In the genomic region with DNA sequence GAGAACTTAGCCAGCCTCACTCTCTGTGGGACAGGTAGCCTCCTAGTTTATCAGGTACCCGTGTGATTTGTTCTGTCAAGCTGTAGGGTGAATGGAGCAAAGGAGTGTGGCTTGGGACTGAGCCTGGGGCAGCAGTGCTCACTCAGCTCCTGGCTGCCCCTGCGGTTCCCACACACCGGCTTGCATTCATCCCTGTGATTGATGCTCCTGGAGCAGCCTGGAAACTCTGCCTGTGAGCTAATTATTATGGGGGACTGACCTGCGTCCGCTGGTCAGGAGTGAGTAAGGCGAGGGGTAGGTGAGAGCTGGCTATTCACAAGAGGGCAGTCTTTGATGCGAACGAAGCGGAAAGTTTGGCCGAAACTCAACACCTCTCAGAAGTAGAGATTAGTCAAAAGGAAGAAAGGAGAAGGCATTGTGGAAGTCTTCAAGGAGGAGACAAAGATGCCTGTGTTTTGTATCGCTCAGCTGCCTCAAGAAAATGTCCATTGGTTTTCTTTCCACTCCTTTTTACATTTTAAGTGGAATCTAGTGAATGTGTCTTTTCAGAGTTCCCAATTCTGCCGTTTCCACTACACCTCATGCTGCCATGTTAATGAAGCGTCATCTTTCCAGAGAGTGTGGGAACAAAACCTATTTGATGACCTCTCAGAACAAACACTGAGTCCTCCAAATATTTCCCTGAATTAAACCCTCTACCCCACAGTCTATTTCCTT, we compare ENCODE assay signal across 11 mouse cellular contexts.
A peak's percentile ranks its signal among the peaks of the same experiment; 100 is the strongest.
DNase-seq lines count a peak whose midpoint lies in the region; ATAC-seq and TF ChIP-seq lines count a peak whose summit lies in the region.
"Had no signal": no experiment of that assay in that cellular context is flagged by ENCODE, and none has a peak within 500 bp of the region (broad histone marks: within the 10 kb centered on the region; RNA-seq: fewer than 3 reads in every experiment).

No protein-coding gene starts in this region.

- 21% methylated on average over 13 of the region's 13 CpGs for WGBS in kidney, embryonic 14.5 days
- WGBS in kidney, adult 2 months = 33% methylated on average over 13 of the region's 13 CpGs
- WGBS in embryonic facial prominence, embryonic 14.5 days = 28% methylated on average over 13 of the region's 13 CpGs
- WGBS in hindbrain, embryonic 15.5 days = 22% methylated on average over 13 of the region's 13 CpGs
- 23% methylated on average over 13 of the region's 13 CpGs for WGBS in midbrain, embryonic 16.5 days
- 51% methylated on average over 13 of the region's 13 CpGs for WGBS in liver, embryonic 11.5 days

- H3K9me3 ChIP-seq in kidney, embryonic 14.5 days (ENCODE audit: control insufficient read depth, low read length) = no peaks in the 10 kb centered on the region
- no peaks in the 10 kb centered on the region for H3K9me3 ChIP-seq in embryonic facial prominence, embryonic 14.5 days (ENCODE audit: control insufficient read depth, low read length)
- no peaks in the 10 kb centered on the region for H3K9me3 ChIP-seq in hindbrain, embryonic 15.5 days
- H3K9me3 ChIP-seq in midbrain, embryonic 16.5 days (replicated peaks; ENCODE audit: control insufficient read depth, low read length, poor library complexity, severe bottlenecking) = no peaks in the 10 kb centered on the region
- no peaks in the 10 kb centered on the region for H3K9me3 ChIP-seq in liver, embryonic 11.5 days (ENCODE audit: control insufficient read depth, low read length)
- H3K9me3 ChIP-seq: liver, embryonic 15.5 days; megakaryocyte, embryonic 14.5 days had no signal

- TF ChIP-seq CTCF in kidney, adult 2 months (conservative IDR thresholded peaks at IDR 0.05; ENCODE audit: insufficient read depth, insufficient read length, low read depth, low read length) = no peak
- no peak for TF ChIP-seq CTCF in left cerebral cortex, adult 2 months (IDR thresholded peaks at IDR 0.05)

- no peak overlapping the region for H3K4me2 ChIP-seq in kidney, embryonic 14.5 days (replicated peaks; ENCODE audit: low read depth, low read length)
- H3K4me2 ChIP-seq in embryonic facial prominence, embryonic 14.5 days (ENCODE audit: low read depth, low read length) = no peak overlapping the region
- H3K4me2 ChIP-seq in hindbrain, embryonic 15.5 days = no peak overlapping the region
- no peak overlapping the region for H3K4me2 ChIP-seq in midbrain, embryonic 16.5 days (ENCODE audit: low read length)
- H3K4me2 ChIP-seq in liver, embryonic 11.5 days = no peak overlapping the region
- H3K4me2 ChIP-seq: liver, embryonic 15.5 days had no signal

- H3K36me3 ChIP-seq in kidney, embryonic 14.5 days (ENCODE audit: control insufficient read depth, insufficient read depth, low read length) = no peaks in the 10 kb centered on the region
- no peaks in the 10 kb centered on the region for H3K36me3 ChIP-seq in kidney, adult 2 months (ENCODE audit: control insufficient read depth, insufficient read depth, low read length)
- no peaks in the 10 kb centered on the region for H3K36me3 ChIP-seq in embryonic facial prominence, embryonic 14.5 days (ENCODE audit: control insufficient read depth, insufficient read depth, low read length)
- H3K36me3 ChIP-seq in hindbrain, embryonic 15.5 days = no peaks in the 10 kb centered on the region
- no peaks in the 10 kb centered on the region for H3K36me3 ChIP-seq in midbrain, embryonic 16.5 days (ENCODE audit: control insufficient read depth, insufficient read depth, low read length)
- no peaks in the 10 kb centered on the region for H3K36me3 ChIP-seq in liver, embryonic 11.5 days (ENCODE audit: control insufficient read depth, insufficient read depth, low read length)
- H3K36me3 ChIP-seq: liver, embryonic 15.5 days had no signal

- no peaks in the 10 kb centered on the region for H3K4me1 ChIP-seq in kidney, embryonic 14.5 days (ENCODE audit: control insufficient read depth, insufficient read depth, low read length)
- no peaks in the 10 kb centered on the region for H3K4me1 ChIP-seq in kidney, adult 2 months (ENCODE audit: control insufficient read depth, insufficient read depth, low read length)
- H3K4me1 ChIP-seq in embryonic facial prominence, embryonic 14.5 days (ENCODE audit: control insufficient read depth, insufficient read depth, low read length) = no peaks in the 10 kb centered on the region
- 0 out of 2 replicates have a peak, but pooled peaks cover 3% of the 10 kb centered on the region for H3K4me1 ChIP-seq in hindbrain, embryonic 15.5 days (replicated peaks)
- H3K4me1 ChIP-seq in midbrain, embryonic 16.5 days (ENCODE audit: control insufficient read depth, insufficient read depth, low read length) = no peaks in the 10 kb centered on the region
- H3K4me1 ChIP-seq in liver, embryonic 11.5 days (replicated peaks; ENCODE audit: control insufficient read depth, insufficient read depth, low read length) = no peaks in the 10 kb centered on the region
- H3K4me1 ChIP-seq: liver, embryonic 15.5 days; megakaryocyte, embryonic 14.5 days had no signal

- no peak for DNase-seq in kidney, adult 2 months
- DNase-seq in embryonic facial prominence, embryonic 14.5 days (ENCODE audit: low spot score) = no peak
- DNase-seq in urinary bladder, postnatal 25 days (ENCODE audit: low spot score) = no peak
- DNase-seq in left cerebral cortex, adult 2 months (ENCODE audit: extremely low spot score in 1 of 2, low spot score in 2 of 2) = no peak
- no peak for DNase-seq in liver, embryonic 11.5 days (ENCODE audit: low spot score)
- DNase-seq: gastrocnemius, postnatal 25 days had no signal

- H3K27me3 ChIP-seq in kidney, embryonic 14.5 days (ENCODE audit: control insufficient read depth, insufficient read depth, low read length) = no peaks in the 10 kb centered on the region
- H3K27me3 ChIP-seq in kidney, adult 2 months (replicated peaks; ENCODE audit: control insufficient read depth, insufficient read depth, low read length) = no peaks in the 10 kb centered on the region
- 0 out of 2 replicates have a peak, but pooled peaks cover 4% of the 10 kb centered on the region for H3K27me3 ChIP-seq in embryonic facial prominence, embryonic 14.5 days (replicated peaks; ENCODE audit: control insufficient read depth, insufficient read depth, low read length)
- no peaks in the 10 kb centered on the region for H3K27me3 ChIP-seq in hindbrain, embryonic 15.5 days
- H3K27me3 ChIP-seq in midbrain, embryonic 16.5 days (ENCODE audit: control insufficient read depth, insufficient read depth, low read depth, low read length) = no peaks in the 10 kb centered on the region
- no peaks in the 10 kb centered on the region for H3K27me3 ChIP-seq in liver, embryonic 11.5 days (replicated peaks; ENCODE audit: control insufficient read depth, insufficient read depth, low read length)
- H3K27me3 ChIP-seq: liver, embryonic 15.5 days had no signal

- no peak overlapping the region for H3K27ac ChIP-seq in kidney, embryonic 14.5 days (ENCODE audit: low read depth, low read length)
- H3K27ac ChIP-seq in kidney, adult 2 months (ENCODE audit: insufficient read depth, low read depth, low read length) = no peak overlapping the region
- H3K27ac ChIP-seq in embryonic facial prominence, embryonic 14.5 days (replicated peaks; ENCODE audit: low read depth, low read length) = no peak overlapping the region
- H3K27ac ChIP-seq in hindbrain, embryonic 15.5 days (replicated peaks) = peak overlapping the region; percentile 2
- H3K27ac ChIP-seq in midbrain, embryonic 16.5 days (ENCODE audit: low read length) = no peak overlapping the region
- H3K27ac ChIP-seq in left cerebral cortex, adult 2 months = no peak overlapping the region
- H3K27ac ChIP-seq in liver, embryonic 11.5 days (ENCODE audit: low read depth, low read length) = no peak overlapping the region
- H3K27ac ChIP-seq: liver, embryonic 15.5 days had no signal

- ATAC-seq in kidney, embryonic 14.5 days (ENCODE audit: low FRiP score, low TSS enrichment) = peak; percentile 71
- ATAC-seq in embryonic facial prominence, embryonic 14.5 days (ENCODE audit: low read depth) = peak; percentile 26; the same call in 1 of the 2 replicates
- ATAC-seq in hindbrain, embryonic 15.5 days (ENCODE audit: low FRiP score, low read depth) = peak; percentile 76
- peak; percentile 74 for ATAC-seq in midbrain, embryonic 16.5 days
- no peak for ATAC-seq in liver, embryonic 11.5 days (replicated peaks; ENCODE audit: low FRiP score)

- no peak overlapping the region for H3K4me3 ChIP-seq in kidney, embryonic 14.5 days (ENCODE audit: low read length)
- no peak overlapping the region for H3K4me3 ChIP-seq in kidney, adult 2 months (ENCODE audit: insufficient read depth, low read depth, low read length)
- no peak overlapping the region for H3K4me3 ChIP-seq in embryonic facial prominence, embryonic 14.5 days (ENCODE audit: low read depth, low read length)
- no peak overlapping the region for H3K4me3 ChIP-seq in hindbrain, embryonic 15.5 days
- H3K4me3 ChIP-seq in midbrain, embryonic 16.5 days (ENCODE audit: low read depth, low read length) = no peak overlapping the region
- no peak overlapping the region for H3K4me3 ChIP-seq in left cerebral cortex, adult 2 months
- no peak overlapping the region for H3K4me3 ChIP-seq in liver, embryonic 11.5 days (ENCODE audit: low read depth, low read length)
- H3K4me3 ChIP-seq: liver, embryonic 15.5 days; megakaryocyte, embryonic 14.5 days had no signal

- H3K9ac ChIP-seq in kidney, embryonic 14.5 days (ENCODE audit: low read depth, low read length) = no peak overlapping the region
- no peak overlapping the region for H3K9ac ChIP-seq in embryonic facial prominence, embryonic 14.5 days (ENCODE audit: low read depth, low read length)
- no peak overlapping the region for H3K9ac ChIP-seq in hindbrain, embryonic 15.5 days
- H3K9ac ChIP-seq in midbrain, embryonic 16.5 days (ENCODE audit: low read depth, low read length) = no peak overlapping the region
- no peak overlapping the region for H3K9ac ChIP-seq in liver, embryonic 11.5 days (ENCODE audit: low read depth, low read length)
- H3K9ac ChIP-seq: liver, embryonic 15.5 days had no signal

- no peak for TF ChIP-seq POLR2A in kidney, adult 2 months (IDR thresholded peaks at IDR 0.05; ENCODE audit: low read depth, low read length)

- intact Hi-C loops in left cerebral cortex, adult 2 months (cut with DNase I) = loop anchor here (5.0 kb wide), 4 partner anchors 51 to 1181 kb away; no protein-coding TSS in a partner anchor
